Mouse (Mus musculus) adrenal gland, adult 10 weeks (tissue): ENCODE results near the gene Prc1. TPM values are rescaled to one million over a fixed set of nuclear protein-coding genes. Genes with fewer than 3 reads are reported as not detected.

Source experiments
- polyA plus RNA-seq: library from polyadenylated mRNA; stranded (reverse); fragments of 350-450 nt; fragmentation: Illumina TruSeq; extraction: RNeasy Lipid Tissue Mini Kit (QIAGEN cat#74804); gene quantifications from one replicate; pipeline ENCODE4 v1.2.3, GENCODE M21; 2014; ENCODE audit warnings: low read depth, low replicate concordance

The Prc1 gene
- polyA plus RNA-seq, result 22.4 TPM

GRCm38 (mm10) chr7:80294062-80294763, at the start of gene Prc1:
Gene Prc1, plus strand, starts transcription at chr7:80294450.

GRCm38 (mm10) chr7:80246148-80246721, 48.0 kb upstream of the Prc1 start, which contains the start of gene Ttll13:
Gene Ttll13, plus strand, starts transcription at chr7:80246376.

GRCm38 (mm10) chr7:80260625-80261371, 33.5 kb upstream of the Prc1 start, which contains the start of gene Ngrn:
Gene Ngrn, plus strand, starts transcription at chr7:80261215.

GRCm38 (mm10) chr7:80268897-80269750, 25.1 kb upstream of the Prc1 start, which contains the start of gene Vps33b:
Gene Vps33b, plus strand, starts transcription at chr7:80269649.

GRCm38 (mm10) chr7:80324043-80324815, 30.0 kb downstream of the Prc1 start, which contains the start of gene Rccd1:
Gene Rccd1, minus strand, starts transcription at chr7:80324454.

GRCm38 (mm10) chr7:80340793-80341192, 46.5 kb downstream of the Prc1 start, which contains the start of gene Unc45a:
Gene Unc45a, minus strand, starts transcription at chr7:80341005.

GRCm38 (mm10) chr7:80342858-80343257, 48.6 kb downstream of the Prc1 start, which contains the start of gene Hddc3:
Gene Hddc3, plus strand, starts transcription at chr7:80343104.

Other genes with a start within 250 kb of the Prc1 start
- gene Idh2, start 179.1 kb upstream of the Prc1 start, polyA plus RNA-seq, result 7.8 TPM
- 2.3 TPM for gene Sema4b, start 107.6 kb upstream of the Prc1 start, polyA plus RNA-seq
- gene Cib1, start 61.6 kb upstream of the Prc1 start, polyA plus RNA-seq, result 10.9 TPM
- 2.7 TPM for gene Gdpgp1, start 61.6 kb upstream of the Prc1 start, polyA plus RNA-seq
- gene Ttll13, start 48.1 kb upstream of the Prc1 start, polyA plus RNA-seq, result 0.41 TPM
- gene Ngrn, start 33.2 kb upstream of the Prc1 start, polyA plus RNA-seq, result 23.7 TPM
- 11.4 TPM for gene Vps33b, start 24.8 kb upstream of the Prc1 start, polyA plus RNA-seq
- 3.4 TPM for gene Rccd1, start 30.0 kb downstream of the Prc1 start, polyA plus RNA-seq
- 6.8 TPM for gene Unc45a, start 46.6 kb downstream of the Prc1 start, polyA plus RNA-seq
- gene Hddc3, start 48.7 kb downstream of the Prc1 start, polyA plus RNA-seq, result 17.2 TPM
- gene Man2a2, start 76.9 kb downstream of the Prc1 start, polyA plus RNA-seq, result 51.8 TPM
- 0.23 TPM for gene Fes, start 93.5 kb downstream of the Prc1 start, polyA plus RNA-seq
- 4.5 TPM for gene Furin, start 111.0 kb downstream of the Prc1 start, polyA plus RNA-seq
- gene Blm, start 240.7 kb downstream of the Prc1 start, polyA plus RNA-seq, result 17.5 TPM